Mouse (Mus musculus) small intestine, adult 2 months (tissue): ENCODE measurements at regions not wholly inside any gene's neighbourhood (a gene's known extent, or its start where the extent isn't known, plus 50 kb on each side); places are given as distances from the start of the nearest gene placed in this dataset.

Experiments
- CTCF ChIP-seq: fragments of 200-500 bp; IDR thresholded peaks from 2 replicates; pipeline ENCODE4 v1.5.1; 2012; ENCODE audit warnings: low read depth, mild to moderate bottlenecking, control low read depth, inconsistent platforms, low read length, moderate library complexity, mixed read lengths; ENCODE audit not compliant: insufficient replicate concordance, insufficient read length; ENCODE audit errors: extremely low read depth
- POLR2A ChIP-seq: fragments of 200-500 bp; IDR thresholded peaks from 2 replicates; pipeline ENCODE4 v1.6.1; 2012; ENCODE audit warnings: low read depth, mild to moderate bottlenecking, control low read depth, inconsistent platforms, low read length, moderate library complexity

DNA sequence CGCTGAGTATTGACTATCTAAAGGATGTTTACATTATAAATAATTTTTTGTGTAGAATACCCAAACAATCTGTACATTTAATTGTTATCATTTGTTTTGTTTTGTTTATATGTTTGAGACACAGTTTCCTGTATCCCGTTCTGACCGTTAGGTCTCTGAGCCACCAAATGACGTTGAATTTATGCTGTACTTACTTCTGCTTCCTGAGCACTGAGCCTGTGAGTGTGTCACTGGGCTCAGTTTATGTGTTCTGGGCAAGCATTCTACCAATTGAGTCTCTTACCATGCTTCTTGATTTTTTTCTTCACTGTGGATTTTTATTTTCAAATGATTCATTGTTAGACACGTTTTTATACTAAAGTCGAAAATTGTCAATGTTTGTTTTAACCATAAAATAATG, 74.2 kb downstream of the Mbl2 start:
- TF ChIP-seq CTCF: no peak
- no peak for TF ChIP-seq POLR2A
